Mouse (Mus musculus) kidney, adult 2 months (tissue): ENCODE measurements around the gene Ncapd2.

Experiments
- CTCF ChIP-seq: fragments of 200-500 bp; conservative IDR thresholded peaks from 2 replicates; pipeline ENCODE4 v1.5.1; 2011; ENCODE audit warnings: low read depth, mild to moderate bottlenecking, control low read depth, low read length, moderate library complexity, mixed read lengths; ENCODE audit not compliant: insufficient read depth, insufficient read length
- POLR2A ChIP-seq: fragments of 200-500 bp; IDR thresholded peaks from one replicate; pipeline ENCODE4 v1.6.1; 2011; ENCODE audit warnings: low read depth, low read length, control low read depth

DNA sequence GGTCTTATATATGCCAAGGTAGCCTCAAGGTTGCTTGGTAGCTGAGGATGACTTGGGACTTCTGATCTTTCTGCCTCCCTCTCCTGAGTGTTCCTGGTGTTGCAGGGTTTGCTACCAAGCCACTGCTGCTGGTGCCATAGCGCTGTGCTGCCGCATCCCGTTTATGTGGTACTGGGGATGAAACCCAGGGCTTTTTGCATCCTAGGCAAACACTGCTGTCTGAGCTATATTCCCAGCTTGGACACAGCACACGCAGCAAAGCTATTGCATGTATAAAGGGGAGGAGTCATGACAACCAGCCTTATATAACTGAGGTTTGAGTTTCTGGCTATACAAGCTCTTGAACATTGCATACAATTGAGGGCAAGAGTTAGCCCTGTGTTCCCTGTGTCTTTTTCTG lies 45.9 kb upstream of the Ncapd2 start:
- TF ChIP-seq POLR2A: no peak
- TF ChIP-seq CTCF: no peak
